Comparison of ENCODE assay signal across 17 mouse cellular contexts in the genomic region with DNA sequence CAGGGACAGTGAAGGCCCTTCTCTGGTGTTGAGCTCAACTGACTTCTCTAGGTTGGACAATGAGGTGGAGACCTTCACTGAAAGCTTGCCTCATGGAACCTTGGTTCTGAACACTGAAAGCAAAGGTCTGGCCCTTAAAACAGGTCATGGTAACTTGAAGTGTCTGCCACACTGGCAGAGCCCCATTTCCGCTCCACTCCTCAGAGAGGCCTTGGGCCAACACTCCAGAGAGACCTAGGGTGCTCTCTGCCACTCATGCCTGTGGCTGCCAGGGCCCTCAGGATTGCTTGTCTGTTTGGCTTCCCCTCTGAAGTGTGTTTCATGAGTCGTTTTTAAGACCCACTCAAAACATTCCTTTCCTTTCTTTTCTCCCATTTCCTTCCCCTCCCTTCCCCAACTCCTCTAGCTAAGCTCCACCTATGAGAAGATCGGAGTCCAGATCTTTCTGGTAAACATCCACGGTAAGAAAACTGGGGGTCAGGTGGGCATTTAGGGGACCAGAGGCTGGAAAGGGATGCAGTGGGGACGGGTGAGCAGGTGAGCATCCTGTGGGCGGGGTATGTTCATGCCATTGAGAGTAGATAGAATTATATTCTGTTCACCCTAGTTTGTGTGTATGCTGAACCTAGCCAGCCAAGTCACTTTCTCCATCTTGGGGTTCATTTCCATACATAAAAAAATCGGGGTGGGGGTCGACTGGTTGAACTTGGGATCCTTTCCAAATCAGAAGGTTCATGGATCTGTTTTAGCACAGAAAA. TPM values are rescaled to one million over a fixed set of nuclear protein-coding genes. Genes with fewer than 3 reads are reported as not detected.
DNase-seq lines count a peak whose midpoint lies in the region; ATAC-seq lines count a peak whose summit lies in the region.
"Had no signal": no experiment of that assay in that cellular context is flagged by ENCODE, and none has a peak within 500 bp of the region (broad histone marks: within the 10 kb centered on the region; RNA-seq: fewer than 3 reads in every experiment).

No protein-coding gene starts in this region.

- no peaks in the 10 kb centered on the region for H3K36me3 ChIP-seq in intestine, embryonic 14.5 days (ENCODE audit: control insufficient read depth, insufficient read depth, low read length)
- no peaks in the 10 kb centered on the region for H3K36me3 ChIP-seq in intestine, embryonic 15.5 days
- no peaks in the 10 kb centered on the region for H3K36me3 ChIP-seq in limb, embryonic 11.5 days (ENCODE audit: control insufficient read depth, insufficient read depth, low read length)
- H3K36me3 ChIP-seq: embryonic facial prominence, embryonic 13.5 days; heart, embryonic 13.5 days; liver, embryonic 13.5 days; midbrain, embryonic 15.5 days had no signal

- no peak overlapping the region for H3K4me3 ChIP-seq in intestine, embryonic 14.5 days (ENCODE audit: low read depth, low read length)
- H3K4me3 ChIP-seq in intestine, embryonic 15.5 days (replicated peaks), result no peak overlapping the region
- H3K4me3 ChIP-seq in limb, embryonic 11.5 days (ENCODE audit: low read depth, low read length), result no peak overlapping the region
- H3K4me3 ChIP-seq: embryonic facial prominence, embryonic 13.5 days; heart, embryonic 13.5 days; liver, embryonic 13.5 days; midbrain, embryonic 15.5 days had no signal

- no peaks in the 10 kb centered on the region for H3K9me3 ChIP-seq in intestine, embryonic 14.5 days (ENCODE audit: control insufficient read depth, low read length)
- no peaks in the 10 kb centered on the region for H3K9me3 ChIP-seq in intestine, embryonic 15.5 days
- no peaks in the 10 kb centered on the region for H3K9me3 ChIP-seq in limb, embryonic 11.5 days (ENCODE audit: control insufficient read depth, low read length)
- H3K9me3 ChIP-seq: embryonic facial prominence, embryonic 13.5 days; heart, embryonic 13.5 days; liver, embryonic 13.5 days; megakaryocyte, embryonic 14.5 days; midbrain, embryonic 15.5 days had no signal

- no peaks in the 10 kb centered on the region for H3K4me1 ChIP-seq in intestine, embryonic 14.5 days (replicated peaks; ENCODE audit: control insufficient read depth, insufficient read depth, low read length)
- no peaks in the 10 kb centered on the region for H3K4me1 ChIP-seq in intestine, embryonic 15.5 days (replicated peaks)
- H3K4me1 ChIP-seq in limb, embryonic 11.5 days (ENCODE audit: control insufficient read depth, insufficient read depth, low read length), result no peaks in the 10 kb centered on the region
- H3K4me1 ChIP-seq: embryonic facial prominence, embryonic 13.5 days; liver, embryonic 13.5 days had no signal

- peak; percentile 39 for DNase-seq in adrenal gland, adult 2 months
- no peak for DNase-seq in adrenal gland, adult 18-20 months (ENCODE audit: low spot score in 2 of 2)
- DNase-seq in intestine, embryonic 14.5 days (ENCODE audit: low spot score), result peak; percentile 46
- peak; percentile 17 for DNase-seq in limb, embryonic 11.5 days (ENCODE audit: low spot score)
- DNase-seq in lung, postnatal 14 days, result peak; percentile 71
- DNase-seq in layer of hippocampus, postnatal 36 days, result no peak

- H3K27me3 ChIP-seq in intestine, embryonic 14.5 days (replicated peaks; ENCODE audit: control insufficient read depth, insufficient read depth, low read length), result no peaks in the 10 kb centered on the region
- no peaks in the 10 kb centered on the region for H3K27me3 ChIP-seq in intestine, embryonic 15.5 days (replicated peaks)
- H3K27me3 ChIP-seq in limb, embryonic 11.5 days (ENCODE audit: control insufficient read depth, insufficient read depth, low read length), result no peaks in the 10 kb centered on the region
- H3K27me3 ChIP-seq: embryonic facial prominence, embryonic 13.5 days; liver, embryonic 13.5 days; midbrain, embryonic 15.5 days had no signal

- no peak overlapping the region for H3K9ac ChIP-seq in intestine, embryonic 14.5 days (ENCODE audit: low read length)
- H3K9ac ChIP-seq in intestine, embryonic 15.5 days, result no peak overlapping the region
- no peak overlapping the region for H3K9ac ChIP-seq in limb, embryonic 11.5 days (ENCODE audit: low read length)
- H3K9ac ChIP-seq: embryonic facial prominence, embryonic 13.5 days; heart, embryonic 13.5 days; liver, embryonic 13.5 days; midbrain, embryonic 15.5 days had no signal

- no peak overlapping the region for H3K27ac ChIP-seq in intestine, embryonic 14.5 days (ENCODE audit: low read depth)
- H3K27ac ChIP-seq in intestine, embryonic 15.5 days, result no peak overlapping the region
- H3K27ac ChIP-seq in limb, embryonic 11.5 days (replicated peaks; ENCODE audit: low read depth, low read length), result no peak overlapping the region
- H3K27ac ChIP-seq: embryonic facial prominence, embryonic 13.5 days; heart, embryonic 13.5 days; liver, embryonic 13.5 days; midbrain, embryonic 15.5 days had no signal

- H3K4me2 ChIP-seq in intestine, embryonic 14.5 days (ENCODE audit: low read length), result no peak overlapping the region
- H3K4me2 ChIP-seq in intestine, embryonic 15.5 days (replicated peaks), result no peak overlapping the region
- no peak overlapping the region for H3K4me2 ChIP-seq in limb, embryonic 11.5 days (ENCODE audit: low read depth, severe bottlenecking)
- H3K4me2 ChIP-seq: heart, embryonic 13.5 days; liver, embryonic 13.5 days had no signal

- ATAC-seq in intestine, embryonic 14.5 days (replicated peaks; ENCODE audit: low FRiP score, low TSS enrichment, low read depth), result no peak
- no peak for ATAC-seq in intestine, embryonic 15.5 days
- ATAC-seq in limb, embryonic 11.5 days (ENCODE audit: insufficient number of reproducible peaks, low FRiP score, low TSS enrichment, low read depth), result no peak
- no peak for ATAC-seq in monocyte, adult 5-6 weeks (replicated peaks; ENCODE audit: insufficient number of reproducible peaks, low FRiP score, low TSS enrichment, poor library complexity, severe bottlenecking)

- WGBS in intestine, embryonic 14.5 days, result 58% methylated on average over 8 of the region's 8 CpGs
- WGBS in intestine, embryonic 15.5 days, result 61% methylated on average over 8 of the region's 8 CpGs
- 66% methylated on average over 8 of the region's 8 CpGs for WGBS in limb, embryonic 11.5 days

RNA-seq across cellular contexts. Expression of a gene that starts 20.9 kb away (rescaled TPM):
- total RNA-seq in adrenal gland, adult 2 months (2021), result under 1 TPM in 1 of 2 experiments, not detected in 1; 0.12 TPM
- 0.15 and 0.18 TPM in 2 replicates for polyA plus RNA-seq in adrenal gland, adult 2 months (2012; rRNA removed)
- not detected for total RNA-seq in adrenal gland, adult 18-20 months (2021)
- polyA plus RNA-seq in intestine, embryonic 14.5 days (2014; fragmentation: Nextera tagmentation; extraction: Ambion mirVana), result 0.51 and 0.52 TPM in 2 replicates
- polyA plus RNA-seq in intestine, embryonic 15.5 days (2015; fragmentation: Nextera tagmentation; extraction: Ambion mirVana), result 0.68 and 3.6 TPM in 2 replicates
- not detected in 2 replicates for polyA plus RNA-seq in limb, embryonic 11.5 days (2014; fragmentation: Nextera tagmentation; extraction: Ambion mirVana)
- total RNA-seq in monocyte, adult 5-6 weeks (2017), result not detected in 3 replicates
- under 1 TPM; 0.12 to 0.15 TPM for total RNA-seq in layer of hippocampus, postnatal 36 days (2021)
- total RNA-seq: gastrocnemius, postnatal 36 days; heart, postnatal 36 days; MEL had no signal
- polyA plus RNA-seq: embryonic facial prominence, embryonic 13.5 days; liver, embryonic 13.5 days; small intestine, adult 2 months had no signal

RNA-seq across cellular contexts. Expression of a gene that starts 32.4 kb away (rescaled TPM):
- total RNA-seq in adrenal gland, adult 2 months (2021), result 10 to 100 TPM in 1 of 2 experiments, 1 to 10 TPM in 1; 6.6 to 20.6 TPM
- polyA plus RNA-seq in adrenal gland, adult 2 months (2012; rRNA removed), result 4.2 and 5.7 TPM in 2 replicates
- total RNA-seq in adrenal gland, adult 18-20 months (2021), result 10 to 100 TPM; 12.9 to 18.0 TPM
- polyA plus RNA-seq in intestine, embryonic 14.5 days (2014; fragmentation: Nextera tagmentation; extraction: Ambion mirVana), result 0.71 and 1.4 TPM in 2 replicates
- polyA plus RNA-seq in intestine, embryonic 15.5 days (2015; fragmentation: Nextera tagmentation; extraction: Ambion mirVana), result 3.8 and 5.6 TPM in 2 replicates
- polyA plus RNA-seq in limb, embryonic 11.5 days (2014; fragmentation: Nextera tagmentation; extraction: Ambion mirVana), result 2.3 and 2.4 TPM in 2 replicates
- total RNA-seq in monocyte, adult 5-6 weeks (2017), result not detected in 3 replicates
- total RNA-seq in layer of hippocampus, postnatal 36 days (2021), result 1 to 10 TPM; 1.8 to 2.2 TPM
- total RNA-seq: MEL had no signal

Comparison
In these comparisons a context has a peak if more than half of its experiments do, and no peak if none do; other contexts are left out.
1. DNase-seq: peak in adrenal gland, adult 2 months (single experiment), intestine, embryonic 14.5 days (single experiment), limb, embryonic 11.5 days (single experiment) and lung, postnatal 14 days (single experiment); none in adrenal gland, adult 18-20 months (0 of 2) and layer of hippocampus, postnatal 36 days (0 of 2).